Mouse (Mus musculus) heart, embryonic 15.5 days (tissue): ENCODE measurements around the gene Tmem132c. TPM values are rescaled to one million over a fixed set of nuclear protein-coding genes. Genes with fewer than 3 reads are reported as not detected.

ENCODE experiments used
- ATAC-seq: fragments of 200-750 bp; cut with Nextera tagmentation; replicated peaks from 2 replicates; pipeline ENCODE4 v1.8.0; 2017; ENCODE audit warnings: low read depth, moderate TSS enrichment; ENCODE audit not compliant: insufficient number of reproducible peaks, insufficient read depth, low FRiP score
- H3K27ac ChIP-seq: fragments of 300-500 bp; sonication (generic); 2 replicates; pipeline ENCODE4 v1.5.1; 2015; ENCODE audit warnings: mild to moderate bottlenecking, inconsistent platforms
- H3K27me3 ChIP-seq: fragments of 300-500 bp; sonication (generic); 2 replicates; pipeline ENCODE4 v1.6.1; 2015; ENCODE audit warnings: inconsistent platforms
- H3K36me3 ChIP-seq: fragments of 300-500 bp; sonication (generic); 2 replicates; pipeline ENCODE4 v1.6.1; 2015; ENCODE audit warnings: mild to moderate bottlenecking, inconsistent platforms
- H3K4me1 ChIP-seq: fragments of 300-500 bp; sonication (generic); replicated peaks from 2 replicates; pipeline ENCODE4 v1.6.1; 2015; ENCODE audit warnings: inconsistent platforms
- H3K4me2 ChIP-seq: fragments of 300-500 bp; sonication (generic); 2 replicates; pipeline ENCODE4 v1.6.1; 2015; ENCODE audit warnings: inconsistent platforms, mild to moderate bottlenecking, moderate library complexity
- H3K4me3 ChIP-seq: fragments of 300-500 bp; sonication (generic); 2 replicates; pipeline ENCODE4 v1.5.1; 2015; ENCODE audit warnings: mild to moderate bottlenecking, inconsistent platforms
- H3K9ac ChIP-seq: fragments of 300-500 bp; sonication (generic); 2 replicates; pipeline ENCODE4 v1.6.1; 2015; ENCODE audit warnings: mild to moderate bottlenecking, inconsistent platforms
- H3K9me3 ChIP-seq: fragments of 300-500 bp; sonication (generic); replicated peaks from 2 replicates; pipeline ENCODE4 v1.6.1; 2016; ENCODE audit warnings: inconsistent platforms
- WGBS: fragments of 180-500 bp; shearing (Covaris S2); methylation state at CpG from one replicate; pipeline ENCODE4 v1.1.7; 2015; ENCODE audit warnings: mixed read lengths; 5-methylcytosine and 5-hydroxymethylcytosine counted together
- polyA plus RNA-seq: library from polyadenylated mRNA; unstranded; fragments of >200 nt; fragmentation: Nextera tagmentation; extraction: Ambion mirVana; gene quantifications from 2 replicates; pipeline ENCODE4 v1.2.1, GENCODE M21; 2015

The Tmem132c gene
- polyA plus RNA-seq: 1.5 and 3.1 TPM in 2 replicates

DNA sequence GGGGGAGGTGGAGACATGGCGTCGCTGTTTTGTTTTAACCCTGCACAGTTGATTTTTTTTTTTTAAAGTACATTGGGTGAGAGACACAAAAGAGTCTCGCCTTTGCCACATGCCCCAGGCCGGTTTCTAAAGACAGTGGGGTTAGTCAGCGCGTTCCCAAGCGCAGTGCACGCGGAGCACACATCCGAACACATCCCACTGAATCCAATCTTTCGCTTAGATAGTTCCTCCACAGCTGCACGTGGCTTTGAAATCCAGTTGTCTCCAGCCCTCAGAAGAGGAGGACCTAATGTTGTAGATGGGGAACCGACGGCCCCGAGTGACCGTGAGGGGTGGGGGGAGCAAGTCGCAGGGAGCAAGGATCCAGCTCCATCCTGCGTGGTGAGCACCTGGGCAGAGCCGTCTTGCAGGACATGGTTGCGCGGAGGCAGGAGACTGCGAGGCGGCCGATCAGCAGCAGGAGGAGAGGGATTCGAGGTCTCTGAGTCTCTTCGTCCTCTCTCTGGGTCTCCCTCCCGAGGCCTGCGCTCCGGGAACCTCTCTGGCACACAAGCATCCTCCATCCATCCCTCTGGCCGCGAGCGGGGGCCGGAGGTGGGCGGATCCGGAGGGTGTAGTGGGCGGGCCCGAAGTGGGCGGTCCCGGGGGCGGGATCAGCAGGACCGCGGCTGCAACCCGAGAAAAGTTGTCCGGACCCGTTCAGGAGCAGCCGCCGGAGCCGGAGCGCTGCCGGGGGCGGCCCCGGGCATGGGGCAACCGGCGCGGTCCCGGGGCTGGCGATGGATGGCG, at the start of gene Tmem132c:
Tmem132c (plus strand) TSS at position 673 of the 789 bp plus-strand sequence.
- peaks cover 78% of the 10 kb centered on the region for H3K27me3 ChIP-seq
- H3K9ac ChIP-seq: peak within 1 kb of the TSS; percentile 41; the same call in 1 of the 2 replicates
- peak within 1 kb of the TSS; percentile 61 for H3K4me3 ChIP-seq
- no peaks in the 10 kb centered on the region for H3K36me3 ChIP-seq
- H3K27ac ChIP-seq: no peak within 1 kb of the TSS
- peak; percentile 84 for ATAC-seq
- peaks cover 24% of the 10 kb centered on the region for H3K4me1 ChIP-seq
- H3K9me3 ChIP-seq: no peaks in the 10 kb centered on the region
- WGBS: 2% methylated on average over 58 of the region's 58 CpGs
- peak within 1 kb of the TSS; percentile 83 for H3K4me2 ChIP-seq

GRCm38 (mm10) chr5:127191881-127192280, 49.7 kb upstream of the Tmem132c start:
- no peak overlapping the region for H3K4me2 ChIP-seq
- WGBS: 21% methylated on average over 5 of the region's 5 CpGs
- H3K4me3 ChIP-seq: no peak overlapping the region
- no peak overlapping the region for H3K9ac ChIP-seq
- no peak overlapping the region for H3K27ac ChIP-seq
- ATAC-seq: no peak
- H3K27me3 ChIP-seq: no peaks in the 10 kb centered on the region
- H3K36me3 ChIP-seq: no peaks in the 10 kb centered on the region
- H3K4me1 ChIP-seq: no peaks in the 10 kb centered on the region
- no peaks in the 10 kb centered on the region for H3K9me3 ChIP-seq

DNA sequence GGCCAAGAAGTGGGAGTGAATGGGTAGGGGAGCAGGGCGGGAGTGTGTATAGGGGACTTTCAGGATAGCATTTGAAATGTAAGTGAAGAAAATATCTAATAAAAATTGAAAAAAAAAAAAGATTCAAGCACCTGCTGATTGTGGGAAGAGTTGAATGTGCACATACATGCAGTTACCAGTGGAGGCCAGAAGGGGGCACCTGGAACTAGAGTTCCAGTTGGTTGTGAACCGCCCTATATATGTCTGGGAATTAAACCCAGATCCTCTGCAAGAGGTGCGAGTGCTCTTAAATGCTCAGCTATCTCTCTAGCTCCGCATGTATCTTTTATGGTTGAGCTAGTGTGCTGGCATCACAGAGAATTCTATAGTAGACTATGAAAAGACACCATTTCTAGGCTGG, 42.8 kb upstream of the Tmem132c start:
- Histone ChIP-seq H3K36me3 (no peaks in the 10 kb centered on the region), H3K4me2 (no peak overlapping the region), H3K27me3 (no peaks in the 10 kb centered on the region), H3K4me3 (no peak overlapping the region), H3K9ac (no peak overlapping the region), H3K9me3 (no peaks in the 10 kb centered on the region), H3K4me1 (no peaks in the 10 kb centered on the region), H3K27ac (no peak overlapping the region)
- ATAC-seq: no peak
- 53% methylated on average over 4 of the region's 4 CpGs for WGBS

DNA sequence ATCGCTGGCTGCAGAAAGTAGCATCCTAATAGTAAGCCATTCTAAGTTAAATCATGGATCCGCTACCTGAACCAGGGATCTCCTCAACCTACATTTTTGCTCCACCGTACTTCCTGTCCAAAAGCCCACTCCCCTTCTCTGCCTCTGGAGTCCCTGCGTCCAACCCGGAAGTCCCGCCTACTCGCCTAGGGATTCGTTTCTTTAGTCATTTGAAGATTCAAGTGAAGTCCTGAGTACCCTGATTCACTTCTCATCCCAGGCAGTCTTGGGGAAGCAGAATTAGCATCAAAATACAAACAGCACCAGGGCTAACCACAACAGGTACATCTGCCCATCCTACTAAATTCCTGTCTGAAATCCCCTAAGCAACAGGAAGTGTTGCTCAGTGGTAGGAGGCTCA, 36.7 kb upstream of the Tmem132c start:
- Histone ChIP-seq H3K27ac (no peak overlapping the region), H3K9ac (no peak overlapping the region), H3K4me2 (no peak overlapping the region), H3K27me3 (no peaks in the 10 kb centered on the region), H3K9me3 (peaks cover 3% of the 10 kb centered on the region; the same call in 1 of the 2 replicates), H3K4me3 (no peak overlapping the region), H3K4me1 (no peaks in the 10 kb centered on the region), H3K36me3 (no peaks in the 10 kb centered on the region)
- 77% methylated on average over 8 of the region's 8 CpGs for WGBS
- no peak for ATAC-seq

DNA sequence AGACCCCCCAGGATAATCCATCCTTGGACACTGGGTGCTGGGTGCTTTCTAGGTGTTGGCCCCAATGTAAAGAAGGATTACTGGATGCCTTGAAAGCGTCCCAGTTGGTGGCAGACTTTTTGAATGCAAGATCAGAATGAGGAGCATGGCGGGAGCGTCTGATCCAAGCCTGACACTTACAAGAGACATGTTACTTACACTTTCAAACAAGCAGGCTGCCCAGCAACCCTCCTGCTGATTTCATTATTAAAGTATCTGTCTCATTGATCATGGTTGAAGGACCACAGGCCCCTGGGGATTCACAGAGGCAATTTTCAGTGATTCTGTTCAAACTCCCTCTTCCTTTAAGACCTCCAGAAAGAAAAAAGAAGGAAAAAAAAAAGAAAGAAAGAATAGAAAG, 25.2 kb upstream of the Tmem132c start:
- no peaks in the 10 kb centered on the region for H3K27me3 ChIP-seq
- H3K4me2 ChIP-seq: no peak overlapping the region
- no peak overlapping the region for H3K27ac ChIP-seq
- H3K9ac ChIP-seq: no peak overlapping the region
- no peaks in the 10 kb centered on the region for H3K4me1 ChIP-seq
- peaks cover 4% of the 10 kb centered on the region; the same call in 1 of the 2 replicates for H3K9me3 ChIP-seq
- ATAC-seq: no peak
- H3K36me3 ChIP-seq: no peaks in the 10 kb centered on the region
- H3K4me3 ChIP-seq: no peak overlapping the region
- WGBS: 59% methylated on average over 3 of the region's 3 CpGs

- 66% methylated on average over 6 of the region's 6 CpGs for WGBS
- ATAC-seq: no peak
- Histone ChIP-seq H3K27me3 (no peaks in the 10 kb centered on the region), H3K36me3 (no peaks in the 10 kb centered on the region), H3K4me3 (no peak overlapping the region), H3K9ac (no peak overlapping the region), H3K4me2 (no peak overlapping the region), H3K27ac (no peak overlapping the region), H3K4me1 (no peaks in the 10 kb centered on the region), H3K9me3 (peaks cover 4% of the 10 kb centered on the region; the same call in 1 of the 2 replicates)
Observed at GRCm38 (mm10) chr5:127217725-127218124, 23.9 kb upstream of the Tmem132c start.

DNA sequence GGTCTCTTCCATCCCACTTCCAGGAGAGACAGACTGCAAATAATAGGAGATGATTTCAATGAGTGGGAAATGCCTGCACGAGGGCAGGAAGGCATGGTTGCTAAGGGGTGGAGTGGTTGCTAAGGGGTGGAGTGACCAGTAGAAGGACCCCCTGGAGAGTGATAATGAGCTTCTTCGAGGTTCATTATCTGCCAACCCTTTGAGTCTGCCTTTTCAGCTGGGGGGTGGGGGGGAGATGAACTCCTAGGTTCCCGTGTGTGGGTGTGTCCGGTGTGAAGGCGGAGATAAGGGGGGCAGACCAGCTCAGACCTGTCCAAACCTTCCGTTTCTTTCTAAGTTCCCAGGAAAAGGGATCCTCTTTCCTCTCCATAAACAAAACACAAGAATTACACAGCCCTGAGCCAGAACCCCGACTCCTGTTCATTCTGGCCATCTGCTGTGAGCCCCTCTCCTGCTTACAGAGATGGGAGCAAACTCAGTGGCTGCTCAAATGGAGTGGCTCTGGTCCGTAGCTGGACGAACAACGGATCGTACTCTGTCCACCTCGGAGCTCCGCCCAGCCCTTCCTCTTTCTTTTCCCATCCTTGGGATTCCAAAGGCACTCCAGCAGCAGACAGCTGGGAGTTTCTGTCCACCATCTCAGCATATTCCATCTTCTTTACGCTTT, 13.5 kb upstream of the Tmem132c start:
- H3K4me3 ChIP-seq: no peak overlapping the region
- no peaks in the 10 kb centered on the region for H3K4me1 ChIP-seq
- H3K36me3 ChIP-seq: no peaks in the 10 kb centered on the region
- 4% methylated on average over 14 of the region's 14 CpGs for WGBS
- no peak for ATAC-seq
- no peaks in the 10 kb centered on the region for H3K9me3 ChIP-seq
- H3K27me3 ChIP-seq: peaks cover 7% of the 10 kb centered on the region; the same call in 1 of the 2 replicates
- peak overlapping the region; percentile 41 for H3K4me2 ChIP-seq
- H3K27ac ChIP-seq: no peak overlapping the region
- no peak overlapping the region for H3K9ac ChIP-seq

DNA sequence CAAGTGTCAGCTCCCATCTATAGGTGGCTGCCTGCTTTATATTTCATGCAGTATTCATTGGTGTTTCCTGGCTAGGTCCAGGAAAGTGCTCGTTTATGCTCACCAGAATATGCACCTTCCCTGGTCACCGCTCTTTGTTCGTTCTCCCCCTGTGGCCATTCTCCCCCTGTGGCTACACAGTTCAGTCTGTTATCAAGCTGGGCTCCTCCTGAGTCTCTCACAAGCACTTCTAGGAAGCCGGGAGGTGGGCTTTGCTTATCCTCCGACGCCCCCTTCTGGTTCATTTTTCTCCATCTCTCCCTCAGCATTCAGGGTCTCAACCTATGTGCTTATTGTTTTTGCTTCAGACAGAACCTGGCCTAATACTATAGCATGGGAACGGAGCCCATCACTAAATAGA, 6.9 kb upstream of the Tmem132c start:
- H3K9ac ChIP-seq: no peak overlapping the region
- H3K27me3 ChIP-seq: peaks cover 43% of the 10 kb centered on the region
- H3K9me3 ChIP-seq: no peaks in the 10 kb centered on the region
- no peak for ATAC-seq
- H3K36me3 ChIP-seq: no peaks in the 10 kb centered on the region
- WGBS: 5% methylated on average over 7 of the region's 7 CpGs
- H3K4me2 ChIP-seq: no peak overlapping the region
- no peak overlapping the region for H3K4me3 ChIP-seq
- H3K27ac ChIP-seq: no peak overlapping the region
- peaks cover 3% of the 10 kb centered on the region; the same call in 1 of the 2 replicates for H3K4me1 ChIP-seq

DNA sequence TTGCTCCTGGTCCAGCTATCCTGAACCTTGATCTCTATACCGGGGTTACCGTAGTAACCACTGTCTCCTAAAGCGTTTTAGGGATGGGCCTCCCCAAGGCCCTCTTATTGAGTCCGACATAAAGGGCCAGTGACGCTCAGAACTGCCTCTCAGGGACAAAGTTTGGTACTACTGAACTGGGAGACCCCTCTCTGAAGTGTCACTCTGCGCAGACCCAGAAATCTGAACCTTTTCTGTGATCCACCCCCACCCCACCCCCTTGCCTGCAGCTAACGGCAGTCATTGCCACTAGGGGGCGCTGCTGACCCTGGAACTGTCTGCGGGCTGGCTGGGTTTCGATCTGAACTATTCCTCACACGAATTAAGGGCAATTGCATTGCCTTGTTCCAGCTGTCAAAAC, 6.4 kb upstream of the Tmem132c start:
- H3K9ac ChIP-seq: no peak overlapping the region
- peaks cover 3% of the 10 kb centered on the region; the same call in 1 of the 2 replicates for H3K4me1 ChIP-seq
- H3K4me3 ChIP-seq: no peak overlapping the region
- no peak overlapping the region for H3K27ac ChIP-seq
- ATAC-seq: no peak
- no peaks in the 10 kb centered on the region for H3K9me3 ChIP-seq
- peaks cover 43% of the 10 kb centered on the region for H3K27me3 ChIP-seq
- H3K36me3 ChIP-seq: no peaks in the 10 kb centered on the region
- WGBS: 9% methylated on average over 11 of the region's 11 CpGs
- 0 out of 2 replicates have a peak overlapping the region, but pooled peaks have one; percentile 11 for H3K4me2 ChIP-seq

DNA sequence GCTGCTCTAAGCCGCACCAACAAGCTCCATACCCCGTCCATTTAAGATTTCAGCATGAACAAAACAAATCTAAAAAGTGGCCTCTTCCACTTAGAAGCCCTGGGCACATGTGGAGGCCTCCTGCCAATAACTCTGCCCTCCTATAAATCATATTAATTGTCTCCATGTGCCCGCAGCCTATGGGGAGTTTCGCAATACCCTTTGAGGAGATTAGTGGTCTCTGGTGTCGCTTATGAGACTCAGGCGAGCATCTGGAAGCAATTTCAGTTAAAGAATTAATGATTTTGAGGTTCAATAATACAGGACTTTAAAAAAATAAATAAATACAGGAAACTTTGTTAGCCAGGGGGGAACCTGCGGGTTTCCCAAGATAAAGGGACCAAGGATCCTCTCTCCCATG, 1.9 kb upstream of the Tmem132c start:
- Histone ChIP-seq H3K27me3 (peaks cover 84% of the 10 kb centered on the region), H3K9me3 (no peaks in the 10 kb centered on the region)
- WGBS: 63% methylated on average over 7 of the region's 7 CpGs

DNA sequence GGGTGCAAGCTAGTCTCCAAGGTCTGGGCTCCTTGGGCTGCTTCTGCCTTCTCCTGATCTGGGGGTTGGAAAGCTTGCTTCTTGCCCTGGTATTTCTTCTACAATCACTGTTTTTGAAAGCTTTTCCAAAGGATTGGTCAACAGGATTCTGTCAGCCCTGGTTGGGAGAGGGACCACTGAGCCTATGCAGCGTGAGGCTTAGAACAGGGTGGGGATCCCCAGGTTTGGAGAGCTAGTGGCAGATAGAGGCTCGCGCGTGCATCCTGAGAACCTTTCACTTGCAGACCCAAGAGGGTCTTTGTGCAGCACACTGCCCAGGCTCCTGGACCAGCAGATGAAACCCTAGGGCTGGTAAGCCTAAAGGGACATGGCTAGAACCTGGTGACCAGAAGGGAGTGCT, 962 bp upstream of the Tmem132c start:
- no peak overlapping the region for H3K4me2 ChIP-seq
- H3K9ac ChIP-seq: no peak overlapping the region
- peaks cover 78% of the 10 kb centered on the region for H3K27me3 ChIP-seq
- no peak overlapping the region for H3K4me3 ChIP-seq
- H3K27ac ChIP-seq: no peak overlapping the region
- no peak for ATAC-seq
- no peaks in the 10 kb centered on the region for H3K36me3 ChIP-seq
- H3K4me1 ChIP-seq: peaks cover 25% of the 10 kb centered on the region
- no peaks in the 10 kb centered on the region for H3K9me3 ChIP-seq
- 27% methylated on average over 4 of the region's 4 CpGs for WGBS

More for the DNA sequence above, 1.9 kb upstream of the Tmem132c start:
- Histone ChIP-seq H3K4me3 (no peak overlapping the region), H3K4me2 (no peak overlapping the region), H3K36me3 (no peaks in the 10 kb centered on the region), H3K27ac (no peak overlapping the region), H3K4me1 (peaks cover 27% of the 10 kb centered on the region), H3K9ac (no peak overlapping the region)
- ATAC-seq: no peak
